Comparison of ENCODE assay signal across 8 mouse cellular contexts in genomic region chr2:18821451-18822379, GRCm38 (mm10).
DNase-seq lines count a peak whose midpoint lies in the region; ATAC-seq lines count a peak whose summit lies in the region.

No protein-coding gene starts in this region.

- no peak overlapping the region for H3K4me3 ChIP-seq in forebrain, embryonic 13.5 days
- 0 out of 2 replicates have a peak overlapping the region, but pooled peaks have one; percentile 5 for H3K4me3 ChIP-seq in limb, embryonic 12.5 days (replicated peaks)
- no peak overlapping the region for H3K4me3 ChIP-seq in midbrain, embryonic 12.5 days
- peak overlapping the region; percentile 36 for H3K4me3 ChIP-seq in stomach, embryonic 16.5 days (replicated peaks; ENCODE audit: low read length)

- H3K9ac ChIP-seq in forebrain, embryonic 13.5 days, result no peak overlapping the region
- H3K9ac ChIP-seq in limb, embryonic 12.5 days (replicated peaks), result no peak overlapping the region
- H3K9ac ChIP-seq in midbrain, embryonic 12.5 days (replicated peaks), result no peak overlapping the region; the same call in 1 of the 2 replicates
- H3K9ac ChIP-seq in stomach, embryonic 16.5 days (ENCODE audit: low read length), result peak overlapping the region; percentile 65

- 42% methylated on average over 18 of the region's 18 CpGs for WGBS in forebrain, embryonic 13.5 days
- 31% methylated on average over 18 of the region's 18 CpGs for WGBS in limb, embryonic 12.5 days
- WGBS in midbrain, embryonic 12.5 days, result 56% methylated on average over 18 of the region's 18 CpGs
- 40% methylated on average over 18 of the region's 18 CpGs for WGBS in stomach, embryonic 16.5 days

- H3K4me1 ChIP-seq in forebrain, embryonic 13.5 days, result peaks cover 16% of the 10 kb centered on the region
- H3K4me1 ChIP-seq in limb, embryonic 12.5 days (replicated peaks), result peaks cover 22% of the 10 kb centered on the region
- H3K4me1 ChIP-seq in midbrain, embryonic 12.5 days, result peaks cover 11% of the 10 kb centered on the region
- 0 out of 2 replicates have a peak, but pooled peaks cover 13% of the 10 kb centered on the region for H3K4me1 ChIP-seq in stomach, embryonic 16.5 days (ENCODE audit: control insufficient read depth, insufficient read depth, low read length)

- H3K9me3 ChIP-seq in forebrain, embryonic 13.5 days (replicated peaks), result no peaks in the 10 kb centered on the region
- no peaks in the 10 kb centered on the region for H3K9me3 ChIP-seq in limb, embryonic 12.5 days
- no peaks in the 10 kb centered on the region for H3K9me3 ChIP-seq in midbrain, embryonic 12.5 days
- H3K9me3 ChIP-seq in stomach, embryonic 16.5 days (replicated peaks; ENCODE audit: control insufficient read depth, low read length), result no peaks in the 10 kb centered on the region

- no peaks in the 10 kb centered on the region for H3K36me3 ChIP-seq in forebrain, embryonic 13.5 days (ENCODE audit: poor library complexity, severe bottlenecking)
- H3K36me3 ChIP-seq in limb, embryonic 12.5 days, result no peaks in the 10 kb centered on the region
- no peaks in the 10 kb centered on the region for H3K36me3 ChIP-seq in midbrain, embryonic 12.5 days
- H3K36me3 ChIP-seq in stomach, embryonic 16.5 days (ENCODE audit: control insufficient read depth, insufficient read depth, low read length), result no peaks in the 10 kb centered on the region

- peak; percentile 33 to 37 for DNase-seq in right cerebral cortex, postnatal 10 days (ENCODE audit: low spot score in 2 of 2)
- DNase-seq in right cerebral cortex, adult 18-20 months, result no peak
- no peak for DNase-seq in cerebellum, postnatal 4 days (ENCODE audit: low spot score in 2 of 2)

- no peak overlapping the region for H3K27ac ChIP-seq in forebrain, embryonic 13.5 days
- peak overlapping the region; percentile 70 for H3K27ac ChIP-seq in limb, embryonic 12.5 days
- peak overlapping the region; percentile 8; the same call in 1 of the 2 replicates for H3K27ac ChIP-seq in midbrain, embryonic 12.5 days (replicated peaks)
- H3K27ac ChIP-seq in stomach, embryonic 16.5 days (ENCODE audit: low read length), result peak overlapping the region; percentile 30; the same call in 1 of the 2 replicates

- ATAC-seq in forebrain, embryonic 13.5 days, result peak; percentile 57
- peak; percentile 92 to 96 for ATAC-seq in hematopoietic stem cell, adult 5-6 weeks (replicated peaks in 1 of 2; ENCODE audit: insufficient read depth in 1 of 2, low FRiP score in 2 of 2, low TSS enrichment in 1 of 2, low read depth in 1 of 2, poor library complexity in 2 of 2, severe bottlenecking in 2 of 2)
- ATAC-seq in limb, embryonic 12.5 days (ENCODE audit: insufficient number of reproducible peaks, insufficient read depth, low FRiP score, low TSS enrichment, low read depth), result peak; percentile 75
- ATAC-seq in midbrain, embryonic 12.5 days (ENCODE audit: low FRiP score, low read depth), result no peak
- ATAC-seq in stomach, embryonic 16.5 days (ENCODE audit: insufficient read depth, low FRiP score), result peak; percentile 69

- no peaks in the 10 kb centered on the region for H3K27me3 ChIP-seq in forebrain, embryonic 13.5 days
- H3K27me3 ChIP-seq in limb, embryonic 12.5 days, result peaks cover 11% of the 10 kb centered on the region
- H3K27me3 ChIP-seq in midbrain, embryonic 12.5 days, result no peaks in the 10 kb centered on the region
- H3K27me3 ChIP-seq in stomach, embryonic 16.5 days (ENCODE audit: control insufficient read depth, insufficient read depth, low read length), result no peaks in the 10 kb centered on the region

- peak overlapping the region; percentile 30 for H3K4me2 ChIP-seq in forebrain, embryonic 13.5 days
- peak overlapping the region; percentile 48 for H3K4me2 ChIP-seq in limb, embryonic 12.5 days
- no peak overlapping the region for H3K4me2 ChIP-seq in midbrain, embryonic 12.5 days (replicated peaks)
- H3K4me2 ChIP-seq in stomach, embryonic 16.5 days (ENCODE audit: low read depth, low read length), result peak overlapping the region; percentile 58

Comparison
In these comparisons a context has a peak if more than half of its experiments do, and no peak if none do; other contexts are left out.
1. DNase-seq: peak in right cerebral cortex, postnatal 10 days (2 of 2); none in right cerebral cortex, adult 18-20 months (single experiment) and cerebellum, postnatal 4 days (0 of 2).
2. H3K4me3 ChIP-seq: peak in limb, embryonic 12.5 days (single experiment) and stomach, embryonic 16.5 days (single experiment); none in forebrain, embryonic 13.5 days (single experiment) and midbrain, embryonic 12.5 days (single experiment).